In the genomic region with DNA sequence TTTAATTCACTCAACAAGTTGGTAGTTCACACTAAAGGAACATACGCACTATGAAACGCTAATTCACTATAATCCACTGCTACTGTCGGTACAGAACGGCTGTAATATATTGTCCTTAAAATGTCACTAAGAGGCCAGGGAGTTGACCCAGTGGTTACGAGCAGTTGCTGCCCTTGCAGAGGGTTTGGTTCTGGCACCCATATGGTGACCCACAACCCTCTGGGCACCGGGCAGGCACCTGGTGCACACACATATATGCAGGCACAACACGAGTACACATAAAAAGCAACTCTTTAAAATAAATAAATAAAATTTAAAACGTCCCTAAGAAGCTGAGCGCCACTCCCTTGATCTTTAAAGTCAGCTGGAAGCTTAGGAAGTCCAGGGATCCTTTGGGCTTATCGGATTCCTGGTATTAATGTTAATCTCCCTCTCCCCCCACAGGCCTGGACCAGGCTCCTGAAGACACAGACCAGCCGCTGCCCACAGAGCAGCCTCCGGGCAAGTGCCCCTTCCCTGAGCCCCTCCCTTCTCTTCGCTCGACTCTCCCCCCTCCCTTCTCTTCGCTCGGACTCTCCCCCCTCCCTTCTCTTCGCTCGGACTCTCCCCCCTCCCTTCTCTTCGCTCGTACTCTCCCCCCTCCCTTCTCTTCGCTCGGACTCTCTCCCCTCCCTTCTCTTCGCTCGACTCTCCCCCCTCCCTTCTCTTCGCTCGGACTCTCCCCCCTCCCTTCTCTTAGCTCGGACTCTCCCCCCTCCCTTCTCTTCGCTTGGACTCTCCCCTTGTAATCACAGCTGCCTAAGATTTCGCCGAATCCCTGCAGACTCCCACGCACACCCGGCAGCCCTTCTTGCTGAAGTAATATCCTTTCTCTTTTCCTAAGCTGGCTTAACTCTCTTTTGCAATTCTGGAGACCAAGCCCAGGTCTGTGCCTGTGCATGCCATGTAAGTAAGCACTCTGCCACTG, we compare ENCODE assay signal across 8 mouse cellular contexts. TPM values are rescaled to one million over a fixed set of nuclear protein-coding genes. Genes with fewer than 3 reads are reported as not detected.
DNase-seq lines count a peak whose midpoint lies in the region; ATAC-seq and TF ChIP-seq lines count a peak whose summit lies in the region.

No protein-coding gene starts in this region.

- H3K4me2 ChIP-seq in heart, embryonic 11.5 days = peak overlapping the region; percentile 55
- peak overlapping the region; percentile 43 for H3K4me2 ChIP-seq in limb, embryonic 14.5 days (replicated peaks; ENCODE audit: low read depth, low read length, severe bottlenecking)

- intact Hi-C loops in heart, postnatal 36 days (cut with DNase I) = no loop called here

- ATAC-seq in heart, embryonic 11.5 days (replicated peaks; ENCODE audit: insufficient number of reproducible peaks, low FRiP score, low TSS enrichment) = no peak
- no peak for ATAC-seq in limb, embryonic 14.5 days (ENCODE audit: low FRiP score, low read depth)
- no peak for ATAC-seq in erythroblast, adult 5-6 weeks (replicated peaks; ENCODE audit: low FRiP score, poor library complexity, severe bottlenecking)

- WGBS in heart, embryonic 11.5 days (ENCODE audit: insufficient replicate concordance) = 10% methylated on average over 29 of the region's 32 CpGs
- 5% methylated on average over 31 of the region's 32 CpGs for WGBS in limb, embryonic 14.5 days

- no peaks in the 10 kb centered on the region for H3K9me3 ChIP-seq in heart, embryonic 11.5 days (replicated peaks; ENCODE audit: control insufficient read depth, low read length)
- H3K9me3 ChIP-seq in limb, embryonic 14.5 days (ENCODE audit: control insufficient read depth, low read length) = no peaks in the 10 kb centered on the region

- H3K4me1 ChIP-seq in heart, embryonic 11.5 days (ENCODE audit: control insufficient read depth, insufficient read depth, low read length) = no peaks in the 10 kb centered on the region
- H3K4me1 ChIP-seq in bone marrow macrophage, adult 2 months (ENCODE audit: control insufficient read depth, insufficient read depth, low read length) = no peaks in the 10 kb centered on the region
- H3K4me1 ChIP-seq in limb, embryonic 14.5 days (ENCODE audit: control insufficient read depth, insufficient read depth, low read length) = no peaks in the 10 kb centered on the region

- TF ChIP-seq CTCF in bone marrow macrophage, adult 2 months (IDR thresholded peaks at IDR 0.05; ENCODE audit: low read depth, low read length) = no peak

- H3K9ac ChIP-seq in heart, embryonic 11.5 days (ENCODE audit: low read depth, low read length) = no peak overlapping the region
- no peak overlapping the region for H3K9ac ChIP-seq in limb, embryonic 14.5 days (ENCODE audit: low read depth, low read length, severe bottlenecking)

- H3K36me3 ChIP-seq in heart, embryonic 11.5 days (ENCODE audit: control insufficient read depth, insufficient read depth, low read length) = no peaks in the 10 kb centered on the region
- no peaks in the 10 kb centered on the region for H3K36me3 ChIP-seq in limb, embryonic 14.5 days (ENCODE audit: control insufficient read depth, insufficient read depth, low read length)

- DNase-seq in heart, postnatal 36 days = no peak
- DNase-seq in frontal cortex, postnatal 36 days (ENCODE audit: low spot score in 2 of 2) = peak; percentile 51 to 67
- DNase-seq in limb, embryonic 14.5 days (ENCODE audit: low spot score) = no peak
- DNase-seq in right cerebral cortex, postnatal 10 days (ENCODE audit: low spot score in 2 of 2) = peak; percentile 73 to 78
- no peak for DNase-seq in kidney, adult 8-10 months

- no peak overlapping the region for H3K27ac ChIP-seq in heart, embryonic 11.5 days (ENCODE audit: low read depth, low read length)
- no peak overlapping the region for H3K27ac ChIP-seq in bone marrow macrophage, adult 2 months (ENCODE audit: insufficient read depth, low read depth, low read length)
- no peak overlapping the region for H3K27ac ChIP-seq in limb, embryonic 14.5 days (replicated peaks; ENCODE audit: low read depth, low read length)

- H3K4me3 ChIP-seq in heart, embryonic 11.5 days (ENCODE audit: low read depth, low read length) = peak overlapping the region; percentile 26
- H3K4me3 ChIP-seq in bone marrow macrophage, adult 2 months (ENCODE audit: insufficient read depth, low read length) = peak overlapping the region; percentile 16; the same call in 1 of the 2 replicates
- H3K4me3 ChIP-seq in limb, embryonic 14.5 days (replicated peaks; ENCODE audit: low read length) = peak overlapping the region; percentile 15

- TF ChIP-seq POLR2A in bone marrow macrophage, adult 2 months (IDR thresholded peaks at IDR 0.05; ENCODE audit: borderline replicate concordance, low read depth, low read length) = no peak
- TF ChIP-seq POLR2A in limb, embryonic 14.5 days (IDR thresholded peaks at IDR 0.05; ENCODE audit: borderline replicate concordance, extremely low read depth, insufficient read depth, insufficient read length) = no peak

- peaks cover 8% of the 10 kb centered on the region for H3K27me3 ChIP-seq in heart, embryonic 11.5 days (ENCODE audit: control insufficient read depth, insufficient read depth, low read length)
- H3K27me3 ChIP-seq in limb, embryonic 14.5 days (ENCODE audit: control insufficient read depth, insufficient read depth, low read length) = no peaks in the 10 kb centered on the region

RNA-seq across cellular contexts. Expression of a gene that starts 15.7 kb away (rescaled TPM):
- 0.37 TPM in 1 of 2 replicates, not detected in the other for polyA plus RNA-seq in heart, embryonic 11.5 days (2014; fragmentation: Nextera tagmentation; extraction: Ambion mirVana)
- not detected for total RNA-seq in heart, postnatal 36 days (2021)
- polyA plus RNA-seq in bone marrow macrophage, adult 2 months (2012; ENCODE audit: insufficient read depth, insufficient read length, missing spikeins) = not detected in 2 replicates
- 0.04 and 0.11 TPM in 2 replicates for polyA plus RNA-seq in limb, embryonic 14.5 days (2012; rRNA removed)
- polyA plus RNA-seq in limb, embryonic 14.5 days (2014; fragmentation: Nextera tagmentation; extraction: Ambion mirVana) = not detected in 2 replicates
- total RNA-seq in erythroblast, adult 5-6 weeks (2015; ENCODE audit: low replicate concordance) = not detected in 2 replicates
- not detected in 2 replicates for total RNA-seq in erythroblast, adult 5-6 weeks (2017; ENCODE audit: low replicate concordance)

RNA-seq across cellular contexts. Expression of a gene that starts 19.6 kb away (rescaled TPM):
- 0.10 and 0.37 TPM in 2 replicates for polyA plus RNA-seq in heart, embryonic 11.5 days (2014; fragmentation: Nextera tagmentation; extraction: Ambion mirVana)
- not detected for total RNA-seq in heart, postnatal 36 days (2021)
- not detected in 2 replicates for polyA plus RNA-seq in bone marrow macrophage, adult 2 months (2012; ENCODE audit: insufficient read depth, insufficient read length, missing spikeins)
- polyA plus RNA-seq in limb, embryonic 14.5 days (2012; rRNA removed) = 0.03 and 0.06 TPM in 2 replicates
- polyA plus RNA-seq in limb, embryonic 14.5 days (2014; fragmentation: Nextera tagmentation; extraction: Ambion mirVana) = 0.14 and 0.23 TPM in 2 replicates
- total RNA-seq in erythroblast, adult 5-6 weeks (2015; ENCODE audit: low replicate concordance) = not detected in 2 replicates
- not detected in 2 replicates for total RNA-seq in erythroblast, adult 5-6 weeks (2017; ENCODE audit: low replicate concordance)

RNA-seq across cellular contexts. Expression of a gene that starts 20.2 kb away (rescaled TPM):
- 1.5 and 3.7 TPM in 2 replicates for polyA plus RNA-seq in heart, embryonic 11.5 days (2014; fragmentation: Nextera tagmentation; extraction: Ambion mirVana)
- total RNA-seq in heart, postnatal 36 days (2021) = not detected
- polyA plus RNA-seq in bone marrow macrophage, adult 2 months (2012; ENCODE audit: insufficient read depth, insufficient read length, missing spikeins) = not detected in 2 replicates
- polyA plus RNA-seq in limb, embryonic 14.5 days (2012; rRNA removed) = 0.06 and 0.13 TPM in 2 replicates
- polyA plus RNA-seq in limb, embryonic 14.5 days (2014; fragmentation: Nextera tagmentation; extraction: Ambion mirVana) = 0.07 TPM in 1 of 2 replicates, not detected in the other
- total RNA-seq in erythroblast, adult 5-6 weeks (2015; ENCODE audit: low replicate concordance) = not detected in 2 replicates
- not detected in 2 replicates for total RNA-seq in erythroblast, adult 5-6 weeks (2017; ENCODE audit: low replicate concordance)

RNA-seq across cellular contexts. Expression of a gene that starts 32.4 kb away (rescaled TPM):
- polyA plus RNA-seq in heart, embryonic 11.5 days (2014; fragmentation: Nextera tagmentation; extraction: Ambion mirVana) = 34.9 and 37.8 TPM in 2 replicates
- total RNA-seq in heart, postnatal 36 days (2021) = 1 to 10 TPM; 2.7 to 3.1 TPM
- 2.0 and 2.3 TPM in 2 replicates for polyA plus RNA-seq in bone marrow macrophage, adult 2 months (2012; ENCODE audit: insufficient read depth, insufficient read length, missing spikeins)
- 41.9 and 55.5 TPM in 2 replicates for polyA plus RNA-seq in limb, embryonic 14.5 days (2012; rRNA removed)
- polyA plus RNA-seq in limb, embryonic 14.5 days (2014; fragmentation: Nextera tagmentation; extraction: Ambion mirVana) = 31.4 and 37.4 TPM in 2 replicates
- total RNA-seq in erythroblast, adult 5-6 weeks (2015; ENCODE audit: low replicate concordance) = not detected in 2 replicates
- not detected in 2 replicates for total RNA-seq in erythroblast, adult 5-6 weeks (2017; ENCODE audit: low replicate concordance)

RNA-seq across cellular contexts. Expression of a gene that starts 56.2 kb away (rescaled TPM):
- 1.0 and 1.4 TPM in 2 replicates for polyA plus RNA-seq in heart, embryonic 11.5 days (2014; fragmentation: Nextera tagmentation; extraction: Ambion mirVana)
- total RNA-seq in heart, postnatal 36 days (2021) = under 1 TPM; 0.27 to 0.28 TPM
- polyA plus RNA-seq in bone marrow macrophage, adult 2 months (2012; ENCODE audit: insufficient read depth, insufficient read length, missing spikeins) = 18.6 and 22.4 TPM in 2 replicates
- polyA plus RNA-seq in limb, embryonic 14.5 days (2012; rRNA removed) = 3.0 and 3.5 TPM in 2 replicates
- polyA plus RNA-seq in limb, embryonic 14.5 days (2014; fragmentation: Nextera tagmentation; extraction: Ambion mirVana) = 1.7 and 2.2 TPM in 2 replicates
- 2.1 and 5.0 TPM in 2 replicates for total RNA-seq in erythroblast, adult 5-6 weeks (2015; ENCODE audit: low replicate concordance)
- total RNA-seq in erythroblast, adult 5-6 weeks (2017; ENCODE audit: low replicate concordance) = 0.14 and 3.6 TPM in 2 replicates

Comparison
In these comparisons a context has a peak if more than half of its experiments do, and no peak if none do; other contexts are left out.
1. DNase-seq: peak in frontal cortex, postnatal 36 days (2 of 2) and right cerebral cortex, postnatal 10 days (2 of 2); none in heart, postnatal 36 days (0 of 2), limb, embryonic 14.5 days (single experiment) and kidney, adult 8-10 months (0 of 2).
2. Peak in every context shown above with its lines, with median percentiles within 50 percentile points of each other: H3K4me3 ChIP-seq.